Mouse (Mus musculus) liver, embryonic 14.5 days (tissue): ENCODE data around the gene Fam136a. TPM values are rescaled to one million over a fixed set of nuclear protein-coding genes. Genes with fewer than 3 reads are reported as not detected.

Experiments
- ATAC-seq: fragments of 200-750 bp; cut with Nextera tagmentation; 2 replicates; pipeline ENCODE4 v1.8.0; 2017; ENCODE audit warnings: moderate number of reproducible peaks, mild to moderate bottlenecking, moderate library complexity; ENCODE audit not compliant: insufficient read depth
- DNase-seq, 3 experiments: peaks; one replicate each; pipeline ENCODE4 v3.0.0-alpha.2; 2012 to 2013; ENCODE audit warnings: low read depth in 3 of 3, low spot score in 3 of 3
- H3K27ac ChIP-seq: fragments of 300-500 bp; sonication (generic); 2 replicates; pipeline ENCODE4 v1.5.1; 2014; ENCODE audit warnings: moderate library complexity, mild to moderate bottlenecking, control low read depth, inconsistent platforms
- H3K27me3 ChIP-seq: fragments of 300-500 bp; sonication (generic); 2 replicates; pipeline ENCODE4 v1.6.1; 2014; ENCODE audit warnings: mild to moderate bottlenecking, low read length, moderate library complexity; ENCODE audit not compliant: control insufficient read depth, insufficient read depth
- H3K36me3 ChIP-seq: fragments of 300-500 bp; sonication (generic); replicated peaks from 2 replicates; pipeline ENCODE4 v1.6.1; 2014; ENCODE audit warnings: low read depth; ENCODE audit not compliant: control insufficient read depth, insufficient read depth
- H3K4me1 ChIP-seq, 2 experiments: fragments of 200-500 bp in 1 of 2; fragments of 300-500 bp in 1 of 2; sonication (generic) in 1 of 2; replicated peaks; 2 replicates each; pipeline ENCODE4 v1.6.1; 2012 to 2014; ENCODE audit warnings: antibody characterized with exemption in 1 of 2, inconsistent platforms in 1 of 2, low read length in 1 of 2; ENCODE audit not compliant: control insufficient read depth in 2 of 2, insufficient read depth in 2 of 2
- H3K4me2 ChIP-seq: fragments of 300-500 bp; sonication (generic); 2 replicates; pipeline ENCODE4 v1.6.1; 2014; ENCODE audit warnings: low read depth, mild to moderate bottlenecking, control low read depth, moderate library complexity
- H3K4me3 ChIP-seq, 2 experiments: fragments of 200-500 bp in 1 of 2; fragments of 300-500 bp in 1 of 2; sonication (generic) in 1 of 2; 2 replicates each; pipeline ENCODE4 v1.5.1; 2012 to 2014; ENCODE audit warnings: low read depth in 2 of 2, low read length in 2 of 2, mild to moderate bottlenecking in 2 of 2, control low read depth in 1 of 2, inconsistent platforms in 1 of 2, moderate library complexity in 1 of 2; ENCODE audit not compliant: insufficient read depth in 1 of 2
- H3K9ac ChIP-seq: fragments of 300-500 bp; sonication (generic); replicated peaks from 2 replicates; pipeline ENCODE4 v1.6.1; 2014; ENCODE audit warnings: mild to moderate bottlenecking, control low read depth, moderate library complexity
- H3K9me3 ChIP-seq: fragments of 300-500 bp; sonication (generic); 2 replicates; pipeline ENCODE4 v1.6.1; 2016; ENCODE audit warnings: low read length, mixed read lengths; ENCODE audit not compliant: control insufficient read depth
- CTCF ChIP-seq: IDR thresholded peaks from 2 replicates; pipeline ENCODE4 v1.5.1; 2016; ENCODE audit warnings: antibody characterized with exemption, low read depth, control low read depth
- EP300 ChIP-seq: IDR thresholded peaks from 2 replicates; pipeline ENCODE4 v1.6.1; 2016; ENCODE audit warnings: antibody characterized with exemption, low read depth
- WGBS: fragments of 180-500 bp; shearing (Covaris S2); extraction: QIAGEN DNeasy Blood & Tissue Kit; methylation state at CpG from one replicate; pipeline ENCODE4 v1.1.7; 2014; ENCODE audit not compliant: insufficient replicate concordance; 5-methylcytosine and 5-hydroxymethylcytosine counted together
- polyA plus RNA-seq, 2 experiments: library from polyadenylated mRNA; depleted of rRNA in 1 of 2; stranded (reverse) in 1 of 2; unstranded in 1 of 2; fragments of >200 nt; fragmentation: Nextera tagmentation in 1 of 2; extraction: Ambion mirVana in 1 of 2; gene quantifications; 2 replicates each; pipeline versions ENCODE4 v1.2.1 to v1.2.3; 2012 to 2014

Gene Fam136a
- polyA plus RNA-seq, 2 experiments = 27.6 to 64.8 TPM

GRCm38 (mm10) chr6:86406306-86406705 is 40.9 kb downstream of the Fam136a start:
- DNase-seq (no peak), ATAC-seq (no peak)
- Histone ChIP-seq H3K9me3 (no peaks in the 10 kb centered on the region), H3K27me3 (no peaks in the 10 kb centered on the region), H3K4me2 (no peak overlapping the region), H3K9ac (no peak overlapping the region), H3K4me3 (no peak overlapping the region), H3K36me3 (no peaks in the 10 kb centered on the region; the same call in 1 of the 2 replicates), H3K4me1 (peaks cover 2 to 13% of the 10 kb centered on the region in 2 experiments; a peak in 3 of 4 replicates), H3K27ac (no peak overlapping the region)
- no peak for TF ChIP-seq EP300
- no peak for TF ChIP-seq CTCF

GRCm38 (mm10) chr6:86418711-86419110 is 53.3 kb downstream of the Fam136a start:
- Histone ChIP-seq H3K27me3 (no peaks in the 10 kb centered on the region), H3K9me3 (no peaks in the 10 kb centered on the region), H3K36me3 (peaks cover 6% of the 10 kb centered on the region), H3K4me3 (no peak overlapping the region), H3K27ac (no peak overlapping the region), H3K4me1 (no peaks in the 10 kb centered on the region), H3K9ac (no peak overlapping the region), H3K4me2 (no peak overlapping the region)
- no peak for DNase-seq
- TF ChIP-seq CTCF (no peak), EP300 (no peak)
- no peak for ATAC-seq
- WGBS = 70% methylated on average over 6 of the region's 6 CpGs

GRCm38 (mm10) chr6:86419239-86419638 is 53.8 kb downstream of the Fam136a start:
- Histone ChIP-seq H3K27me3 (no peaks in the 10 kb centered on the region), H3K9ac (no peak overlapping the region), H3K27ac (no peak overlapping the region), H3K4me2 (no peak overlapping the region), H3K9me3 (no peaks in the 10 kb centered on the region), H3K4me3 (no peak overlapping the region), H3K36me3 (peaks cover 6% of the 10 kb centered on the region), H3K4me1 (no peaks in the 10 kb centered on the region)
- ATAC-seq (no peak), DNase-seq (no peak)
- 78% methylated on average over 3 of the region's 3 CpGs for WGBS
- TF ChIP-seq EP300 (no peak), CTCF (no peak)

Other genes starting within 250 kb of the Fam136a start
- 0.96 and 0.99 TPM in 2 replicates for gene Tgfa, start 170.4 kb upstream of the Fam136a start, polyA plus RNA-seq (2012; rRNA removed)
- 1.7 and 2.2 TPM in 2 replicates for gene Tgfa, start 170.4 kb upstream of the Fam136a start, polyA plus RNA-seq (2014; fragmentation: Nextera tagmentation; extraction: Ambion mirVana)
- gene Snrpg, start 5.7 kb downstream of the Fam136a start, polyA plus RNA-seq (2012; rRNA removed) = 91.4 and 135 TPM in 2 replicates
- gene Snrpg, start 5.7 kb downstream of the Fam136a start, polyA plus RNA-seq (2014; fragmentation: Nextera tagmentation; extraction: Ambion mirVana) = 440 and 462 TPM in 2 replicates
- 17.7 and 22.0 TPM in 2 replicates for gene Pcyox1, start 31.5 kb downstream of the Fam136a start, polyA plus RNA-seq (2012; rRNA removed)
- gene Pcyox1, start 31.5 kb downstream of the Fam136a start, polyA plus RNA-seq (2014; fragmentation: Nextera tagmentation; extraction: Ambion mirVana) = 37.7 and 39.4 TPM in 2 replicates
- gene Tia1, start 38.6 kb downstream of the Fam136a start, polyA plus RNA-seq (2012; rRNA removed) = 13.5 and 14.7 TPM in 2 replicates
- gene Tia1, start 38.6 kb downstream of the Fam136a start, polyA plus RNA-seq (2014; fragmentation: Nextera tagmentation; extraction: Ambion mirVana) = 16.0 and 16.9 TPM in 2 replicates
- gene Gm44790, start 61.0 kb downstream of the Fam136a start, polyA plus RNA-seq (2012; rRNA removed) = 0.11 TPM in 1 of 2 replicates, not detected in the other
- gene Gm44790, start 61.0 kb downstream of the Fam136a start, polyA plus RNA-seq (2014; fragmentation: Nextera tagmentation; extraction: Ambion mirVana) = not detected in 2 replicates
- 4.7 and 6.2 TPM in 2 replicates for gene C87436, start 72.7 kb downstream of the Fam136a start, polyA plus RNA-seq (2012; rRNA removed)
- 10.5 and 10.7 TPM in 2 replicates for gene C87436, start 72.7 kb downstream of the Fam136a start, polyA plus RNA-seq (2014; fragmentation: Nextera tagmentation; extraction: Ambion mirVana)
- 124 and 136 TPM in 2 replicates for gene Pcbp1, start 160.7 kb downstream of the Fam136a start, polyA plus RNA-seq (2012; rRNA removed)
- 188 and 220 TPM in 2 replicates for gene Pcbp1, start 160.7 kb downstream of the Fam136a start, polyA plus RNA-seq (2014; fragmentation: Nextera tagmentation; extraction: Ambion mirVana)